ENCODE assay signal across 8 mouse cellular contexts in the genomic region with DNA sequence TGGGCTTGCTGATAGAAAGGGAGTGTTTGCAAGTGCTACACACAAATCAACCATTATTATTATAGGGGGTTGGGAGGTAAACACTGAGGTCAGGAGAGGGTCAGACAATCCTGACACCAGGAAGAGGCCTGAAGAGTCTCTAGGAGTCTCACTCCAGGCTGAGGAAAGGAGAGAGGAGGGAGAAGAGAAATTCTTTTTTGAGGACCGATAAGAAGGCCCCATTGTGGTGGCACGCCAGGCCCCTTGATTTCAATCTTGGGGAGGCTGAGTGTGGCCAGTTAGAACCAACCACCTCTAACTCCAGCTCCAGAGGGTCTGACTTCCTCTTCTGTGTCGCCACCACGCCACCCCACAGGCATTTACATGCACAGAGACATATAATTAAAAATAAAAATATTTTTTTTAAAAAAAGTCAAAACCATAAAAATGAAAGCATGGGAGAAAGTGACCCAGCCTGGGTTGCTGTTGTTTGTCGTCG. TPM values are rescaled to one million over a fixed set of nuclear protein-coding genes. Genes with fewer than 3 reads are reported as not detected.
A peak's percentile ranks its signal among the peaks of the same experiment; 100 is the strongest.
DNase-seq lines count a peak whose midpoint lies in the region; ATAC-seq lines count a peak whose summit lies in the region.

No protein-coding gene starts in this region.

- H3K4me1 ChIP-seq in heart, embryonic 10.5 days = peaks cover 64% of the 10 kb centered on the region
- peaks cover 27% of the 10 kb centered on the region for H3K4me1 ChIP-seq in forebrain, embryonic 11.5 days (replicated peaks; ENCODE audit: control insufficient read depth, insufficient read depth, low read length)
- H3K4me1 ChIP-seq in liver, embryonic 12.5 days = peaks cover 31% of the 10 kb centered on the region

- peak overlapping the region; percentile 94 for H3K4me2 ChIP-seq in forebrain, embryonic 11.5 days (ENCODE audit: low read depth, low read length, severe bottlenecking)
- peak overlapping the region; percentile 85 for H3K4me2 ChIP-seq in liver, embryonic 12.5 days

- intact Hi-C loops in gastrocnemius, postnatal 36 days (cut with DNase I) = no loop called here

- no peak for DNase-seq in heart, embryonic 10.5 days (ENCODE audit: low spot score)
- DNase-seq in heart, adult 18-20 months = no peak
- peak; percentile 13 for DNase-seq in 3T3-L1 (ENCODE audit: low read depth, low spot score)
- no peak for DNase-seq in forebrain, embryonic 11.5 days (ENCODE audit: low spot score)
- DNase-seq in ovary, postnatal 36 days (ENCODE audit: low spot score) = no peak
- no peak for DNase-seq in spleen, postnatal 4 days (ENCODE audit: low spot score in 2 of 2)
- DNase-seq in gastrocnemius, postnatal 36 days = no peak

- H3K36me3 ChIP-seq in heart, embryonic 10.5 days = peaks cover 24% of the 10 kb centered on the region
- peaks cover 2% of the 10 kb centered on the region; the same call in 1 of the 2 replicates for H3K36me3 ChIP-seq in forebrain, embryonic 11.5 days (ENCODE audit: control insufficient read depth, insufficient read depth, low read length)
- peaks cover 14% of the 10 kb centered on the region; the same call in 1 of the 2 replicates for H3K36me3 ChIP-seq in liver, embryonic 12.5 days

- no peaks in the 10 kb centered on the region for H3K9me3 ChIP-seq in heart, embryonic 10.5 days
- no peaks in the 10 kb centered on the region for H3K9me3 ChIP-seq in forebrain, embryonic 11.5 days (ENCODE audit: control insufficient read depth, low read length)
- no peaks in the 10 kb centered on the region for H3K9me3 ChIP-seq in liver, embryonic 12.5 days (replicated peaks)

- WGBS in heart, embryonic 10.5 days = 9% methylated on average over 6 of the region's 6 CpGs
- WGBS in forebrain, embryonic 11.5 days = 14% methylated on average over 6 of the region's 6 CpGs
- 3% methylated on average over 6 of the region's 6 CpGs for WGBS in liver, embryonic 12.5 days (ENCODE audit: insufficient replicate concordance)

- H3K27me3 ChIP-seq in heart, embryonic 10.5 days (ENCODE audit: insufficient read depth, poor library complexity, severe bottlenecking) = peaks cover 13% of the 10 kb centered on the region
- no peaks in the 10 kb centered on the region for H3K27me3 ChIP-seq in forebrain, embryonic 11.5 days (ENCODE audit: control insufficient read depth, insufficient read depth, low read length)
- H3K27me3 ChIP-seq in liver, embryonic 12.5 days (replicated peaks) = peaks cover 31% of the 10 kb centered on the region

- peak overlapping the region; percentile 91 for H3K27ac ChIP-seq in heart, embryonic 10.5 days
- peak overlapping the region; percentile 82 for H3K27ac ChIP-seq in forebrain, embryonic 11.5 days (ENCODE audit: low read depth, low read length)
- peak overlapping the region; percentile 74 for H3K27ac ChIP-seq in liver, embryonic 12.5 days

- no peak for ATAC-seq in forebrain, embryonic 11.5 days (replicated peaks; ENCODE audit: low FRiP score)
- no peak for ATAC-seq in liver, embryonic 12.5 days

- peak overlapping the region; percentile 80 for H3K9ac ChIP-seq in forebrain, embryonic 11.5 days (ENCODE audit: low read length)
- peak overlapping the region; percentile 57; the same call in 1 of the 2 replicates for H3K9ac ChIP-seq in liver, embryonic 12.5 days

- peak overlapping the region; percentile 80 for H3K4me3 ChIP-seq in heart, embryonic 10.5 days
- peak overlapping the region; percentile 71 for H3K4me3 ChIP-seq in forebrain, embryonic 11.5 days (ENCODE audit: low read depth, low read length)
- H3K4me3 ChIP-seq in liver, embryonic 12.5 days = peak overlapping the region; percentile 65

RNA-seq across cellular contexts. Expression of gene Pimreg, which starts 0.5 kb away (rescaled TPM):
- polyA plus RNA-seq in heart, embryonic 10.5 days (2016; fragmentation: Nextera tagmentation; extraction: Ambion mirVana) = 121 and 150 TPM in 2 replicates
- under 1 TPM; 0.33 to 0.74 TPM for total RNA-seq in heart, adult 18-20 months (2021)
- 228 and 241 TPM in 2 replicates for polyA plus RNA-seq in forebrain, embryonic 11.5 days (2014; fragmentation: Nextera tagmentation; extraction: Ambion mirVana)
- 43.2 and 44.2 TPM in 2 replicates for polyA plus RNA-seq in liver, embryonic 12.5 days (2016; fragmentation: Nextera tagmentation; extraction: Ambion mirVana)
- total RNA-seq in gastrocnemius, postnatal 36 days (2021) = under 1 TPM; 0.62 to 0.71 TPM

RNA-seq across cellular contexts. Expression of gene Aipl1, which starts 4.0 kb away (rescaled TPM):
- 1.7 and 2.0 TPM in 2 replicates for polyA plus RNA-seq in heart, embryonic 10.5 days (2016; fragmentation: Nextera tagmentation; extraction: Ambion mirVana)
- not detected for total RNA-seq in heart, adult 18-20 months (2021)
- 0.20 and 0.41 TPM in 2 replicates for polyA plus RNA-seq in forebrain, embryonic 11.5 days (2014; fragmentation: Nextera tagmentation; extraction: Ambion mirVana)
- polyA plus RNA-seq in liver, embryonic 12.5 days (2016; fragmentation: Nextera tagmentation; extraction: Ambion mirVana) = 0.13 and 0.19 TPM in 2 replicates
- total RNA-seq in gastrocnemius, postnatal 36 days (2021) = not detected
